Mouse (Mus musculus) midbrain, embryonic 11.5 days (tissue): Measurements from ENCODE around the gene Mtln. TPM values are rescaled to one million over a fixed set of nuclear protein-coding genes. Genes with fewer than 3 reads are reported as not detected.

Experiments used
- polyA plus RNA-seq: library from polyadenylated mRNA; unstranded; fragments of >200 nt; fragmentation: Nextera tagmentation; extraction: Ambion mirVana; gene quantifications from 2 replicates; pipeline ENCODE4 v1.2.1, GENCODE M21; 2014

The Mtln gene
- polyA plus RNA-seq, 1 experiment from 2014 or later, result 30.8 TPM

Other genes starting within 250 kb of the Mtln start
- 8.9 and 9.2 TPM in 2 replicates for gene Zfp661, start 205.4 kb downstream of the Mtln start, polyA plus RNA-seq
- gene Mrps5, start 205.3 kb downstream of the Mtln start, polyA plus RNA-seq, result 159 and 170 TPM in 2 replicates
- 0.77 and 1.9 TPM in 2 replicates for gene Mal, start 135.8 kb downstream of the Mtln start, polyA plus RNA-seq
- 0.61 and 0.77 TPM in 2 replicates for gene Mall, start 62.6 kb downstream of the Mtln start, polyA plus RNA-seq
- gene Nphp1, start 3.6 kb downstream of the Mtln start, polyA plus RNA-seq, result 35.5 and 36.5 TPM in 2 replicates
- 33.7 and 37.5 TPM in 2 replicates for gene Bub1, start 39.4 kb upstream of the Mtln start, polyA plus RNA-seq
- gene Acoxl, start 46.4 kb upstream of the Mtln start, polyA plus RNA-seq, result 0.18 TPM in 1 of 2 replicates, not detected in the other